Mouse (Mus musculus): ENCODE data around the gene Eif4a3. TPM values are rescaled to one million over a fixed set of nuclear protein-coding genes. Genes with fewer than 3 reads are reported as not detected.
"Not testable (repeated sequence)": the region's sequence is repeated elsewhere in the genome, so short reads cannot be mapped to it uniquely, and the experiment has no call there.

Gene Eif4a3
- polyA plus RNA-seq, 3 experiments from 2014 or later = 180 to 214 (median 192) TPM

DNA sequence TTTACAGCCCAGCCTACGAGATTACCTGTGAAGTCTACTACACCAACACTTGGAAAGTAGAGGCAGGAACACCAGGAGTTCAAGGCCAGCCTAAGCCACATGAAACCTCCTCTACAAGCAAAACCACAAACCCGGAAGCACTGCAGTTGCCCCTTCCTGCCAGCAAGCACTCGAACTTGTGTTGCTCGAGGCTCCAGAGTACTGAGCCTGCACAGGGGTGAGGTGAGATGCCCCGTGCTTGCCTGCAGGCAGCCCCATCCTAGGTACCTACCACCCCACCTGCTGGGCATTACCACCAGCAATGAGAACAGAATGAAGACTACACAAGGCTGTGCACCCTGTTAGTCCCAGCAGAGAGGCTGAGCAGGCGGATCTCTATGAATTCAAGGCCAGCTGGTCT is 1.9 kb downstream of the Eif4a3 start:
- no peak for ATAC-seq

DNA sequence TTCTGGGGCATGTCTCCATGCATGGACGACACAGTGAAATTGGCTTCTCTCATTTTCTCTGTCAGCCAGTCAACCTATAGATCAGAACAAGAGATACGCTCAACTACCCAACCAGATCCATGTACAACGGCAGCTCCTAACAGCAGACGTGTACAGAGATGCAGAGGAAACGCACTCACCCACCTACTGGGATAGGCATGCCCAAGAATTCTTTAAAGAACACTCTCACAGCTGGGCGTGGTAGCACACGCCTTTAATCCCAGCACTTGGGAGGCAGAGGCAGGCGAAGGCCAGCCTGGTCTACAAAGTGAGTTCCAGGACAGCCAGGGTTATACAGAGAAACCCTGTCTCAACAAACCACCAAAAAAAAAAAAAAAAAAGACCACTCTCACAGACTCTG is 7.0 kb downstream of the Eif4a3 start:
- not testable (repeated sequence) for ATAC-seq

DNA sequence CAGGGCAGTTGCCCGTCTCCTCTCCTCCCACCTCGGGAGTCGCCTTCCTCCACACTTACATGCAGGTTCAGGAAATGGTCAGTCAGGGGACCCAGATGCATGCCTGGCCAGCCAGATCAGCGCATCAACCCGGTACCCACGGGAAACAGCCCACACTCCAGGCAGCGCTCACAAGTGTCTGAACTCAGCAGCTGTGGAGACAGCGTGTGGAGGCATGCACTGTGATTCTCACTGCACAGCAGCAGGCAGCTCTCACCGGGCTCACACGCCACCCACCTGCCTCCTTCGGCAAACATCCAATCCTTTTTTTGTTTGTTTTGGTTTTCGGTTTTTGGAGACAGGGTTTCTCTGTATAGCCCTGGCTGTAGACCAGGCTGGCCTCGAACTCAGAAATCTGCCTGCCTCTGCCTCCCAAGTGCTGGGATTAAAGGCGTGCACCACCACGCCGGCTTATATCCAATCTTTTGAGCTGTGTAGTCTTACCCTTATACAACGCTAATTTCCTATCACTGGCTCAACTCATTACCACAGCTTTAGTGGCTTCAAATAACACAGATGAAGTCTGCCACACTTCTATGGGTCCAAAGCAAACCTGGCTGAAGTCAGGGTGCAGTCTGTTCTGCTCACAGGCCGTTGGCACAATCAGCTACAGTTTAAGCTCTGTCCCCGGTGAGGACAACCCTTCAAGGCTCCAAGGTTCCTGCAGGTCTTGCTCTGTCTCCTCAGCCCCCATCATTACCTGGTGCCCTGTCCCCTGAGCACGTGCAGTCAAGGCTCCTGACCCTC is 12.5 kb downstream of the Eif4a3 start:
- no peak for ATAC-seq

DNA sequence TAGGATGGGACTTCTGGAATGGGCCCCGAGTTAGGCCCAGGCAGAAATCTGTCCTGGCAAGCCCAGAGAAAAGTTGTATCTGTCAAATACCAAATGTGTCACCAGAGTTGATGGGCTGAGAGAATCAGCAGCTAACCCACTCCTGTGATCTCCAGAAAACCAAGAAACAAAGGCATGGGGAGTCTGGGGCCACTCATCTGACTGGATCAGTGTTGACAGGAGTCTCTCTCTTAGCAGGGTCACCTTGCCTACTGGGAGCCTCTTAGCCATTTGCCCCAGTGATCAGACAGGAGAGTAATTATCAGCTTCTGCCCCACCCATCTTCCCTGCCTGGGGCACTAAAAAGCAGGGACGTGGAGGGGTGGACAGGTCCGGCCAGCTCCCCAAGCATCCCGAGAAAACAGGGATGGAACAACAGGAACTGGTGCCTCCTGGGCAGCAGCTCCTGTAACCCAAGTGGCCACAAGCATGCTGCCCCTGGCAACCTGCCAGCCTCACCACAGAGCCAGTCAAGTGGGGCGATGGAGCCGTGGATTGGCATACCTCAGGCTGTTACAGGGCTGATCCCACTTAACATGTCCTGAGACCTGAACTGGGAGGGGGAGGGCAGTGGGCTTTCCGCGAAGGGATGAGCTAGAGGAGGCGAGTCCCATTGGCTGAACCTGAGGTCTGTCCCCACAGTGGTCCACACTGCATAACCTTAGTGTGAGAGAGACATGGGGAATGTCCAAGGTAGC is 13.9 kb downstream of the Eif4a3 start:
- ATAC-seq = no peak

DNA sequence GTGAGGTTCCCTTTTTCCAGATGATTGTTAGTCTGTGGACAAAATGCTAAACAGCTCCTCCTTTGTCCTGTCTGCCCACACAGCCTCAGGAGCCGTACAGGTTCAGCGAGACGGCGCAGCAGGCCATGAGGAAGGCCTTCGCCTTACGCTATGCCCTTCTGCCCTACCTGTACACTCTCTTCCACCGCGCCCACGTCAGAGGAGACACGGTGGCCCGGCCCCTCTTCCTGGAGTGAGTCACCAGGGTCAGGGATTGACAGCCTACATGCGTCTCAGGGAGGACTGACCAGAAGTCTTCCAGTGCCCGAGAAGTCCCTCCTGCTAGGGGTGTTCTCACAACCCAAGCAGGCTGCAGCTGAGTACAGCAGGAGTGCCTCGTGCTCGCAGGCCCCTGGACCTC is 18.9 kb downstream of the Eif4a3 start:
- no peak for ATAC-seq

DNA sequence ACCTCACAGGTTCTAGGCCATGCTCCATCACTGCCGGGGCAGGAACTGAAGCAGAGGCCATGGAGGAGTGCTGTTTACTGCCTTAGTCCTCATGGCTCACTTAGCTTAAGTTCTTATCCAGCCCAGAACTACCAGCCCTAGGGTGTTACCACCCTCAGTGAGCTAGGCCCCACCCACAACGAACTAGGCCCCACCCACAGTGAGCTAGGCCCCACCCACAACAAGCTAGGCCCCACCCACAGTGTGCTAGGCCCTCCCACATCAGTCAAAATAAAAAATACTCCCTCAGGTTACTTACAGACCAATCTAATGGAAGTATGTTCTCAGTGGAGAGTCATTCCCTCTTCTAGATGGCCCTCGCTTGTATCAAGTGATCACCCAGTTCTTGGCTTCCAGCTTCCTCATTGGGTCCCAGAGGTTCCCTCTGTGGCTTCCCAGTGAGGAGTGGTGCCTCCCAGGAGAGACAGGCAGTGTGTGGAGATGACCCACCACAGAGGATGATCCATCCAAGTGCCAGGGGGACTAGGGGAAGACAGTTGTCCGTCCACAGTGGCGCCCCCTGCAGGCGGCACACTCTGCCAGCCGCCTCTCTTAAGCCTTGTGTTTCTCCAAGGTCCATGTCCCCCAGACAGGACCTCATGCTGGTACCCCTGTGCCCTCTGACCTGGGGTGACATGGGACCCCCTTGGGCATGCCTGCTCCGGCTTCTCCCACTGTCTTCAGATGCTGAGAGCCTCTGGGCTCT is 26.5 kb downstream of the Eif4a3 start:
- ATAC-seq = no peak

DNA sequence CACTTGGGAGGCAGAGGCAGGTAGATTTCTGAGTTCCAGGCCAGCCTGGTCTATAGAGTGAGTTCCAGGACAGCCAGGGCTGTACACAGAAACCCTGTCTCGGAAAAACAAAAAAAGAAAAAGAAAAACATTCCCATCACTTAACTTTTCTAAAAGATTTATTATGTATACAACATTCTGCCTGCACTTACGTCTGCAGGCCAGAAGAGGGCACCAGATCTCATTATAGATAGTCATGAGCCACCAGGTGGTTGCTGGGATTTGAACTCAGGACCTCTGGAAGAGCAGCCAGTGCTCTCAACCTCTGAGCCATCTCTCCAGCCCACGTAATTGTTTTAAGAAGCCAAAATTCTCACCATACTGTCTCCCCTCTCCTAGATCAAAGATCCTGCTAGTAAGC is 27.4 kb downstream of the Eif4a3 start:
- ATAC-seq = not testable (repeated sequence)

DNA sequence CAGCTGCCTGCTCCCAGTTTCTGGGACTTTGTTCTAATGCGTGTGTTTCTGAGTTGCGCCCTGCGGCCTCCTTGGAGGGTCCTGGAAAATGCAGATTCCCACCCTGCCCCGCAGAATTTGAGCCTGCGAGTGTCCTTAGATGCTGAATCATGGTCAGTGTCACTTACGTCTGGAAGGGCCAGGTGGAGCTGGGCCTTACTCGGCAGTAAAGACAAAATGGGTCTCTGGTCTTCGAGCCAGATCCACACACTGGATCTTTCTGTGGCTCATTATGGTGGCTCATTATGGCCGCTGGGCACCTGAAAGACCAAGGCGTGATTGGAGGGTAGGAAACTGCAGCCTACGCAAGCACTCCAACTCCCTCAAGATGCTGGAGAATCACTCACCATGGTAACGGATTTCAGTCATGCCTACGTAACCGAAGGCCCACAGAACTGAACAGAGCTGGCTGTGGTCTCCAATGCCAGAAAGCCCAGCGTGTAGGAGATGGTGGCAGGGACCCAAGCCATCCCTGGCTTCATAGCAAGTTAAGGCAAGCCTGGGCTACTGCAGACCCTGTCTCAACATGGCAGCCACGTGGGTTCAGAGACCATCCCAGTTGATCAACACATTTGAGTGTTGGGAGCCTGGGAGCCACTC is 31.2 kb downstream of the Eif4a3 start:
- ATAC-seq = no peak

DNA sequence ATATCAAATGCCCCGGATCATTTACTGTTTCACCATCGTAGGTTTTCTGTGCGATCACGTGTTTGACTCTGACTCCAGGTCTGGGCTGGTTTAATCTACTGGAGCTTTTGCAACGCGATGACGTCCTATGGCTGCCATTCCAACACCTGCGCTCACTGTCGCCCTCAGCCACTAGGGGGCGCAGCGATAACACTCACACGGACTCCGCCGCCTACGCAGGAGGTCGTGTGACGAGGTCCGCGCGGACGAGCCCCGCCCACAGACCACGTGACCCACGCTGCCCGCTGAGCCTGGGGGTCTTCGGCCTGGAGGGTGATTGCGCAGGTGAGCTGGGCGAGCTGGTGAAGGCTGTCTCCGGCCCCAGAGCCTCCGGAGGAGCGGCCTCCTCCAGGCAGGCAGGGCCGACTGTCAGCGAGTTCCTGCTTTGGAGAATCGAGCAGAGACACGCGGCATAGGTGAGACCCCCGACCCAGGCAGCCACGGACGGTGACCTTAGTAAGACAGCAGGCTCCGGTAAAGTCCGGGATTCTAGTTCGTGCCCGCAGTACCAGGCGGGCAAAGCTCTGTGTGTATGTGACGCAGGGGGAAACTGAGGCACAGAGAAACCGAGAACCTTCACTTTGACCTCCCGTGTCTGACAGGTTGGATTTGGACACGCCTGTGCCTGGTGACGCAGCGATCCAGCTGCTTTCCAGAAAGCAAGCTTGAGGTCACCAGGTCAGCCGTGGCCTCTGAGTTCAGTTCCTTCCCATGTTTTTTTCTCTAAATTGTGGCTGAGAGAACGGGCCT is 31.9 kb downstream of the Eif4a3 start, which contains the start of gene Gaa:
Gene Gaa, plus strand, starts transcription at position 120 of the 789 bp plus-strand sequence.
- ATAC-seq = peak; percentile 97

DNA sequence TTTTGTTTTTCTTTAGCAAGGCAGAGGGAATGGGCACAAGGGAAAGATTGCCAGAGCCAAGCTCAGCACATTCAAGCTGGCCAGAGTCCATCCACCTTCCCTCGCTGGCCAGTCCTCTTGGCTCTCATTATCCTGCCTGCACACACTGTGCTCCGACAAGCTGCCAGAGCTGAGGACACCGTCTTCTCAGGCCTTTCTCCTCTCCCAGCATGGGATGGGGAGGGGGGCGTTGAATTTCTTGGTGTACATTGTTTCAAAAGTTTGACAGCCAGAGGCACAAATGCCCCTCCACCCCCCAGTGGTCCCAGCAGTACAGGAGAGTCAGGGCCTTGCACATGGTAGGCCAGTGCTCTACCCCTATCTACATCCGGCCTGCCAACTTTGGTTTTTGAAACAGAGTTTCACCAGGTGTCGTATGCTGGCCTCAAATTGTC is 32.6 kb downstream of the Eif4a3 start:
- peak; percentile 48 for ATAC-seq

DNA sequence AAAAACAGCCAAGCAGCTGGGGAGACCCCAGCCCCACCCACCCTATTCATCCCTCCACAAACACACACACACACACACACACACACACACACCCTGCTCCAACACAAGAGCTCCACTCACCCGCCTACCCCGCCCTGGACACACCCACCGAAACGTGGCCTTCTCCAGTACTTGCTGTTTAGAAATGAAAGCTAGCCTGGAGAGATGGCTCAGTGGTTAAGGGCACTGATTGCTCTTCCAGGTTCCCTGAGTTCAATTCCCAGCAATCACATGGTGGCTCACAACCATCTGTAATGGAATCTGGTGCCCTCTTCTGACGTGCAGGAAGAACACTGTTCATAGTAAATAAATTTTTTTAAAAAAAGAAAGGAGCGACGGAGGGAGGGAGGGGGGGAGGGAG is 34.1 kb downstream of the Eif4a3 start:
- no peak for ATAC-seq

DNA sequence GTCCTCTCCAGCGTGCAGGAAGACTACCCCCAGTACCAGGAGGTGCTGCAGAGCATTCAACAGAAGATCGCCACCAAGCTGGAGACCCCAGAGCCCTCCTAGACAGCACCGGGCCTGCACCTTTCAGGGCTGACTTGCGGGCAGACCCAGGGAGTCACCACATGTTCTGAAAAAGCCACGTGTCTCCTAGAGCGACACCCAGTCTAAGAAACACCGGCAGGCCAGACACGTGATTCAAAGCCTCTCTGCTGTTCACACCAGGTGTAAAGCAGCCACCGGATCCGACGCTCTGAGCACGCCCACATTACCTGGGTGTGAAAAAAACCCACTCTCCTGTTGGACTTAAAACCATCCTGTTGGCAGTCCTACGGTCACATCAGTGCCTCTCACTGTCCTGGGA is 35.5 kb downstream of the Eif4a3 start:
- ATAC-seq = no peak

DNA sequence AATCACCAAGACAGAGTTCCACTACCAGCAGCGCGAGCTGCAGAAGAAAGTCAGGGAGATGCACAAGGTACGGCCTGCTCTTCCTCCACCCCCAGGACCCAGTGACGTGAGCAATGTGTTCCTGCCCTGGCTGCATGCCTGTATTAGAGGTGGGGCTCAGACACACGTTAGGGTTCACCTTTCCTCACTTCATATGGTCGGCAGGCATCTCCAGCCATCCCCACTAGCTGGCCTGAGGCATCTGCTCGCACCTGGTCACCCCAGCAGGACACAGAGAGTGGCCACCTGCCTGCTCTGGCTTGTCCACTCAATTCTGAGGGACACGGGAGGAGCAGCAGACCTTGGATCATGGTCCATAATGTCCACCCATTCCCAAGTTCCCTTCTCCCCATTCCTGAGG is 39.9 kb downstream of the Eif4a3 start:
- no peak for ATAC-seq

DNA sequence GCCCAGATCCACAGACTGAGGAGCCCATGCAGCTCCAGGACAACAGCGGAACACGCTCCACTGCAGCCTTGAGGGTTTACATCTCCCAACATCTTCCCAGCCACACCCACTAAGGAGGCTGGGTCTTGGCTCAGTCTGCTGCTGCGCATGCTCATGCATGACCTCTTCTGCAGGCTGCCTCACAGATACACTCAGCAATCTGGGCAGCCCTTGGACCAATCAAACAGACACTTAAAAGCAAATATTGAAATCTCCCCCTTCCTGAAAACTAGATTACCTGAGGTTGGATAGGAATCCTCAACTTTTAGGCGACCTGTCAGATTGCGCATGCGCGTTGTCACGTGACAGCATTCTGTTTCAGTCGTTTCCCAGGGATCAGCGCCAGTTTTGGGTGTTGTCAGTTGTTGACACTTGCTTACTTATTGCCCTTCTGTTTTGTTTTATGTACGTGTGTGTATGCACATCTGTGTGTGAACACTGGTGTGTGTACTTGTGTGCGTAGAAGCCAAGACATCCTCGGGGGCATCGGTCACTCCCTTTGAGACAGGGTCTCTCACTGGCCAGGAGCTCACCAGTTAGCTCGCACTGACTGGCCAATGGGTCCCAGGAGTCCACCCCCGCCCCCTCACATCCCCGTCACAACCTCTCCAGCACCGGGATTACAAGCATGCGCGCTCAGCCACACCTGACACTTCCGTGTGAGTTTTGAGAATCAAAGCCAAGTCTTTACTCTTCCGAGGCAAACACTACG is 41.1 kb downstream of the Eif4a3 start:
- peak; percentile 70 for ATAC-seq

DNA sequence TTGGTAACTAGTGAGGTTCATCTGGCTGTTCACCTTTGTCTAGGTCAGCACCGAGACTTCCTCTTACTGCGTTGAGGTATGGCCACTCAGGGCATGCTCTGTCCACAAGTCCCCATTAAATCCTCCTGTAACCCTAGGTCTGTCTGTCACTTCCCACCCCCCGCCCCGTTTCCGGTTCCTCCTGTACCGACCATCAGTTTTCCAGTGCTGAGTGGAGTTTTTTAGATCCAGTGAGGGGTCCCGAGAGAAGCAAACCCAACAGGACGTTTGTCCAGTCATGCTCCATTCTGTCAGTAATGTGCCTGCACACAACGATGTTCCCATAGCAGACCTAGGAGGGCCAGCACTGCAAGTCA is 41.7 kb downstream of the Eif4a3 start:
- ATAC-seq = no peak

DNA sequence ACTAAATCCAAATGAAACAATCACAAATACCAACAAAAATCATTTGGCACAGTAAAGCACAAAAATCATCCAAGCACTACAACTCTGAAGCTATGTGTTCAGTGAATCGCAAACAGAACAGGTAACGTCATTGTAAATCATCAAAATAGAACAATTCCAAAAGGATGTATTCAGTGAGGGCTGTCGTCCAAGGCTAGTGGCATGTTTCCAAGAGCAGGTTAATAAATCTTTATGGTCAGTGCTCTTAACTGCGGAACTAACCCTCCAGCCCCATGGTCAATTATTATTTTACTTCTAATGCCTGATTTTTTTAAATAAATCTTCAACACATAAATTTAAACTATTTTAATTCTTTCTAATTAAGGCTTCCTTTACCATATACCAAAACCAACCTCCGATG is 43.3 kb downstream of the Eif4a3 start:
- not testable (repeated sequence) for ATAC-seq

DNA sequence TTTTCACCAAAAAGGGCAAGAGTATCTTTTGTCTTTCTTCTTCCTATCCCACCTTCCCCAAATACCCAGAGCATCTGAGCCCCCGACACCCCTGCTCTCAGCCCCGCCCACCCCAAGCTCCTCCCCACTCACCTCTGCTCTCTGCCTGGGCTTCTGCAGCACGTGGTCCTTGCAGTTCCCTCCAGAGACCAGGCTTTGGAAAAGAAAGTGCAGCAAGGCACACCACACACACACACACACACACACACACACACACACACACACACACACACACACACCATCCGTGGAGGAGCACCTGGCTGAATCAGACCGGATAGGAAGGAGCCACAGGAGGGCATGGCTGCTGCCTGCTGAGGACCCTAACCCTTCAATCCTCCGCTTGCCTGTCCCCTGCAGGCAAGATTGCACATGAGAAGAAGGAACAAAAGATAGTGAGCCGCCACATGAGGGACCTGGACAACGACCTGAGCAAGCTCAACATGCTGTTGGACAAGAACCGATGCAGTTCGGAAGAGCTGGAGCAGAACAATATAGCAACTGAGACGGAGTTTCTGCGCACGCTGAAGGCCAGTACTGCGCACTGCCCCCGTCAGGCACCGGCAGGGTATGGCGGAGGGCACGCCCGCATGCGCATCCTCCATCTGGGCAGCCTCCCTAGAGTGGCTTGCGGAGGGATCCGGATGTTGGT is 46.9 kb downstream of the Eif4a3 start:
- peak; percentile 63 for ATAC-seq

DNA sequence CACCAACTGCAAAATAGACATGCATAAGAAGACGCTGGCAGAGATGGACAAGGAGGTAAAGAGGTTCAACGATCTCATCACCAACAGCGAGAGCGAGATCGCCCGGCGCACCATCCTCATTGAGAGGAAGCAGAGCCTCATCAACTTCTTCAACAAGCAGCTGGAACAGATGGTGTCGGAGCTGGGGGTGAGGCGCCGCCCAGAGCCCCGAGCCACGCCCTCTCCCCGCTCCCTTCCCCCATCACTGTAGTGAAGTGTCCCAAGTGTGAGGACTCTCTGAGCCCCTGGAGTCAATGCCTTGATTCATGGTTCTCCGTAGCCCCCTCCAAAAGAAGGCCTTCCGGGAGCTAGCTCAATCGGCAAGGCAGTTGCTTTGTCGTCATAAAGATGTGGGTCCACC is 48.9 kb downstream of the Eif4a3 start:
- no peak for ATAC-seq

DNA sequence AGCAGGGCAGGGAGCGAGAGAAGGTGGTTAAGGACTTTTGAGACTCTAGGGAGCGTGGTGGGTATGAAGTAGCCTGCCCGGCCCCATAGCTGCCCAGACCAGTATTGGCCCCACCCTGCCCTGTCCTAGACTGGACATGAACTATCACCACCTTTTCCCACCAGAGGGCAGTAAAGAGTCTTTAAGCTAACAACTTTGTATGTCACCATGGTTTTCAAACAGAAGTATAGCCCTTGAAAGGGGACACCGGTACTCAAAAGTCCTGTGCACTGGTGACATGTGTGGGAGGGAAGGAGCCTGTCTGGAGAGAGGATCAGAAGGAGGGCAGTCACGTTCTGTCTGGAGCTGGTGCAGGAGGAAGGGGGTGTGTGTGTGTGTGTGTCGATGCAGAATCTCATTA is 50.9 kb downstream of the Eif4a3 start:
- no peak for ATAC-seq

DNA sequence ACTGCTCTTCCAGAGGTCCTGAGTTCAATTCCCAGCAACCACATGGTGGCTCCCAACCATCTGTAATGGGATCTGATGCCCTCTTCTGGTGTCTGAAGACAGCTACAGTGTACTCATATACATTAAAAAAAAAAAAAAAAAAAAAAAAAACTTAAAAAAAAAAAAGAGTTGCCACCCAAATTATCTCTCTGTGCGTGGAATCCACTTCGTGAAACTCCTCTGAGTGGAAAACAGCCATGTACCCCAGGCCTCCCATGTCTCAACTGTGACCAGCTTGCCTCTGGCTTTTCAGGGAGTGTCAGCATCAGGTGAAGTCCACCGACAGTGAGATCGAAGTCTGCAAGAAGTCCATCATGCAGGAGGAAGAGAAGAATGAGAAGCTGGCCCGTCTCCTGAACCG is 54.3 kb downstream of the Eif4a3 start:
- not testable (repeated sequence) for ATAC-seq

DNA sequence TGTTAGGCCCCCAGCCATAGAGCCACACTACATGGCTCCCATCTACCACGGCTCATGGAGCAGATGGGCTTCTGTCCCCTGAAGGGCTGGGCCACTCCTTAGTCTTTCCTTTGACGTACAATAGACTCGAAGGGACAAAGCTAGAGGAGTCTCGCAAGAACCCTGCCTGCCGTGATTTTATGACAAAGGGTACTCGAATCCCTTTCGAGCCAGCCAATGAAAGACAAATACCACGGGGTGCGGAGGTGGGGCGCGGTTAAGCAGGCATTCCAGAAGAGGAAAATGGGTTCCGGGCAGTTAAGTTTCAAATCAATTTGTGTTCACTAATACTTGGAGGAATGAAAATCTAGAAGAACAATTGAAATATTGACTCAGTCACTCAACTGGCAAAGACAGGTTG is 60.4 kb downstream of the Eif4a3 start:
- ATAC-seq = no peak
